Mouse (Mus musculus) right cerebral cortex, postnatal 10 days (tissue): ENCODE measurements around the gene Lrfn4.
A peak's percentile ranks its signal among the peaks of the same experiment; 100 is the strongest.

Experiments used
- DNase-seq, 2 experiments: peaks; one replicate each; pipeline ENCODE4 v3.0.0; 2021; ENCODE audit warnings: low spot score in 2 of 2

Lrfn4 gene

DNA sequence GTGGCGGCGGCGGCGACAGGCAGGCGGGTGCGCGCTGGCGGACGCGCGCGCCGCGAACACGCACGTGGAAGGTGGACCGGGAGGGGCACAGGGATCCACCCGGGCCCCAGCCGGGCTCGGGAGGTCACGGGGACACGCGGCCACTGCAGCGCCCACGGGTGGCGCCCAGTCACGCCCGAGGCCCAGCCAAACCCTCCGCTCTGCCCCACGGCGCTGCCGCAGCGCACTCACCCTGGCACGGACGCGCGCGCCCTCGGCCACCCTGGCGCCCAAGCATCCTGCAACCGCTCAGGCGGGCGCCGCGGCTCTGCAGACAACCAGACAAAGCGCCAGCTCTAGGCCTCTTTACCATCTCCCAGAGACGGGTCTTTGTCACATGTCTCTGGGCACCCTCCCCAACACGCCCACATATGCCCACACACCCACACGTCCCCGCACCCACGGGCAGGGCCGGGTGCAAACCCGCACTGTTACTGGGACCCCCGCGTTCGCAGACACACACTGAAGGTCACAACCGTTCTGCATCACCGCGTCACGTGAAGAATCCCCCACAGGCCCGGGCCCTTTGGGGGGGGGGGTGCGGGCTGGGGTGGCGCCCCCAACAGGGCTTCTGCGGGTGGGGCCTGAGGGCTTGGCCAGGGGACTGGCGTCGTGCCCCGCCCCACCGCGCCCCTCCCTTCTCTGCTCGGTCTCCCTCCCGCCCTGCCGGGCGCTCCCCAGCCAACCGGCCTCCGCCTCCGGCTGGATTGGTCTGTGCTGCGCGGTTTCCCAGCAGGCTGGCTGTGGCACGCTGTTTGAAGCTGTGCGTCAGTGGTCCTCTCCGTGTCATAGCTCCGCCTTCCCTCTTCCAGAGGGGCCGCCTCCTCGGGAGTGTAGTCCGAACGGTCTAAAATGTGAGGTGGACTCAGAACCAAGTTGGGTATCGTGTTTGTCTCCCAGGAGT, at the start of gene Lrfn4:
TSS of gene Lrfn4 (minus strand) at position 517 of the 943 bp plus-strand sequence.
- peak; percentile 95 to 96 for DNase-seq

- no peak for DNase-seq
Measured at GRCm38 (mm10) chr19:4658156-4658555, 42.7 kb upstream of the Lrfn4 start.

DNA sequence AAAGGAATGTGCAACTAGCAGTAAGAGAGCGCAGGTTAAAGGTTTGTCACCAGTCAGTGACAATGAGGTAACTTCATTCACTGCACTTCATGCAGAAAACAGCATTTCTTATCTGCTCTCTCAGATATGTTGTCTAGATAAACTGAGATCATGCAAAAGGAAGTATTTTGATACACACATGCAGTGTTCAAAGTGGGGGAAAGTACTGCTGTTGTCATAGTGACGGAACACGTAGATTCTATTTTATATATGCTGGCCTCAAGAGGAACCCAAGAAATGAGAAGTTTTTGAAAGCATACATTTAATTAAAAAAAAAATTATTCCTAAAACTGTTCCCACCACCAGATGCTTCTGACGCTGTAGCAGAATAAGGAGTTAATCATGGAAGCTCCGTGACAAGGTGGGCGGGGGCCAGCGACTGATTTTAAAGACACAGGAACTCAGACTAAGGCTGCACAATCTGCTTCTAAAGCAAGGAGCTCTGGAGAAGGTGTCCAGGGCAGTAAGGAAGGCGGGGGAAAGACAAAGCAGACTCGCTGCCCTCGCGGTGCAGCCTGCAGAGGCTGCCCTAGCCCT, 31.5 kb upstream of the Lrfn4 start:
- DNase-seq, result peak; percentile 87 to 93

- peak; percentile 81 to 82 for DNase-seq
Measured at GRCm38 (mm10) chr19:4644271-4644670, 28.8 kb upstream of the Lrfn4 start.

DNA sequence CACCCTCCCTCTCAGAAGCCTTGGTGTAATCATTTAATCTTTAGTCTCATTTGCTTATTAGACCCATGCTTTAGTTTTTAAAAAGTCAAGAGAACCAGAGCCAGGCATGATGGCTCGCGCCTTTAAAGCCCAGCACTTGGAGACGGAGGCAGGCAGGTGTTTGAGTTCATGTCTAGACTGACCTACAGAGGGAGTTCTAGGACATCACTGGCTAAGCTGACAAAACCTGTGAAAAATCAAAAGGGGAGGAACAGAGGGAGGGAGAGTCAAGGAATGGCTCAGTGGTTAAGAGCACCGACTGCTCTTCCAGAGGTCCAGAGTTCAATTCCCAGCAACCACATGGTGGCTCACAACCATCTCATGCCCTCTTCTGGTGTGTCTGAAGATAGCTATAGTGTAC, 20.5 kb upstream of the Lrfn4 start:
- no peak for DNase-seq

DNA sequence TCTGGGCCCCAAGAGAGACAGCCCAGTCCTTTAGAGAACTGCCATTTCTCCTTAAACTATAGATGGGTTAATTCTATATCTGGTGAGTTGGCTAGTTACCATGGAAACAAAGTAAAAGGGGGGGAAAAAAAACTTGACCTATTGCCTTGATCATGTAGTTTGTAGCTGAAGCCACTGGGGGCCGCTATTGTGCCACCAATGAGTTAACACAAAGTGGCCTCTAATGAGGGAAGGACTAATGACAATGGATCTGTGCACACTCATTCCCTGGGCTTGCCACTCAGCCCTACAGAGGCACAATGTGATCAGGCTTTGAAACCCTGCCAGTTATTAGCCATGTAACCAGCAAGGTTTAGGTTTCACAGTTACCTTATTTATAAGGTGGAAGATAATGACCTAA, 13.4 kb upstream of the Lrfn4 start:
- DNase-seq, result peak; percentile 82 to 88

- DNase-seq, result no peak
Measured at GRCm38 (mm10) chr19:4625829-4626535, 10.5 kb upstream of the Lrfn4 start.

DNA sequence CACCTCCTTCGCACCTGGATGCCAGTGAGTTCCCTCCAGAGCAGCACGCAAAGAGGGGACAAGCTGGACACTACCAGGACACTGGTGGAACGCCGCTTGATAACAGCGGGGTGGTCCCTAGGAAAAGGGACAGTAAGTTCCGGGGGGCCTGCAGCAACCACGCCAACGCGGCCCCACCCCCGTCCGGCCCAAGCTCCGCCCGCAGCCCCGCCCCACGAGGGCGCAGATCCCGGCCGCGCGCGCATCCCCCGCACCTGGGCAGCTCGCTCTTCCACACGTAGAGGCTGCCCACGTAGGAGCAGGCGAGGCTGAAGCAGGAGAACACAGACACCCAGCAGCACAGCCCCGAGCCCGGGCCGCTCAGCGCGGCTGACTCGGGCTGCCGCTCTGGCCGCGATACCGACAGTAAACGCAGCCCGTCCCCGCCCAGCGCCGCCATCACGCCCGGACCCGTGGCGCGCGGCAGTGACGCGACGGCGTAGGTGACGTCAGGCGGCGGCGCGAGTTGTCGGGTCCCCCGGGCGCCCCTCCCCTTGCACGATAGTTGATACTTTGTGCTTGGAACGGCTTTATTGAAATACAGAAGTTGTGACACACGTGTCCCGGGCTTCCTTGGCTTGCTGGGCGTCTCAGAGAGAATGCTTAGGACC, 9.8 kb upstream of the Lrfn4 start, which contains the start of gene Rce1:
TSS of gene Rce1 (minus strand) at position 463 of the 650 bp plus-strand sequence.
- peak; percentile 93 to 94 for DNase-seq

DNA sequence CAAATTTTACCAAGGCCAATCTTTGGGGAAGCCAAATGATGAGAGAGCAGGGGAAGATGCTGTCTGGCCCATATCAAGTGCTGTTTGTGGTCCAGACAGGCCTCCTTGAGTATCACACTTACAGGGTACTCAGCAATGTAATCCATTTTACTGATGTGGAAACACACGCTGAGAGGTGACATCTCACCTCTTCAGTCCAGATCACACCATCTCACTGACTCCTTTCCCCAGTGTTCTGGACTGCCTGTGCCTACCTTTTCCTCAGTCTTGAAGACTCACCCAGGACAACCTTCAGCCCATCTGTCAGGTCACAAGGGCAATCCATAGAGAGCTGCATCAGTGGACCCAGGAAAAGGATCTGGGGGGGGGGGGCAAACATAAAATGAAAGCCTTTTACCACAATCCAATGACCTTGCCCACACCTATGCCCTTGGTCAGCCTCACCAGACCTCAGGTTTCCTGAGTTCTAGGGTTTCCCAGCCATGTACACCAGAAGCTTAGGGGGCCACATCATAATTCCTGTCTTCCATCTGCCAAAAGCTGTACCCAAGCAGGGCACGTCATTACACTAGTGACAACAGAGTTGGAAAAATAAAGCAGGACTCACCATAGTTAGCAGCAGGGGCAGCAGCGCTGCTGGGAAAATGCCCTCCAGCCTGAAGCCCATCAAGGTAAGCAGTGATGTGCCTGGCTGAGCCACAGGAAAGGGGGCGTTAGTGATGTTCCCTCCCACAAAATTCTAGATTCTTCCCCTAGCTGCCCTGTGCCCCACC, 9.1 kb upstream of the Lrfn4 start:
- peak in 1 of 2 experiments; percentile 18 for DNase-seq

GRCm38 (mm10) chr19:4624006-4624405, 8.5 kb upstream of the Lrfn4 start:
- DNase-seq, result peak in 1 of 2 experiments; percentile 25

DNA sequence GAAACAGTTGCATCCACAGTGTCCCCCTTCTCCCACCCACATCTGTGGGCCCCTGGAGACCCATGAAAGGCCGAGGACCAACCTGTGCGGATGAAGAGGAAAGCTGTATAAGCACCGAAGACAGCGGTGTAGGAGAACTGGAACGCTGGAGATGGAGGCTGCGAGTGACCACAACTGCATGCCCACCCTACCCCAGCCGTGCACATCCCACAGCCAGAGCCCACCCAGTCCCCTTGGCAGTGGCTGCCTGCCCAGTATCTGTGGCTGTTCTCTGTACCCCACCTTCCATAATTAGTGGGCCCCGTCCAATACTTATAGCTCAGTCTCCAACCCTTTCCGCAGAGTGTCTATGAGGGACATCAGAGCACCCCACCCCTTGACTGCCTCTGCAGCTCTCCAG, 8.0 kb upstream of the Lrfn4 start:
- peak in 1 of 2 experiments; percentile 20 for DNase-seq

DNA sequence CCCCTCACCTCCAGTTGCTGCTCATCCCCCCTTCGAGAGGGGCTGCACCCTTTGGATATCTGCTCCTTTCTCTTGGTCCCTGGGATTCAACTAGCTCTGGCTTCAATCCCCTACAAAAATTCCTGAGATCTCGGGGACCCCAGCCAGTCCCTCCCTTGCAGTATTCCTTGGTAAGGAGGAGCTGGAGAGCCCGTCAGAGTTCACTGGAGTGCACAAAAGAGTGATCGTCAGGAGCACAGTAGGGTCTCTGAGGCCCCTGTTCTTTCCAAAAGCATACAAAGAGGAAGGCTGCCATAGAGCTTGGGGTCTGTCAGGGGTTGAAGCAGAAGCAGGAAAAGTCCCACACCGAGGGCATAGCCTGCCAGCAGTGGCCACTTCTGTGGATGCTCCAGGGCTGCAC, 7.3 kb upstream of the Lrfn4 start:
- peak in 1 of 2 experiments; percentile 17 for DNase-seq

- peak in 1 of 2 experiments; percentile 26 for DNase-seq
Measured at GRCm38 (mm10) chr19:4620721-4621120, 5.3 kb upstream of the Lrfn4 start.

DNA sequence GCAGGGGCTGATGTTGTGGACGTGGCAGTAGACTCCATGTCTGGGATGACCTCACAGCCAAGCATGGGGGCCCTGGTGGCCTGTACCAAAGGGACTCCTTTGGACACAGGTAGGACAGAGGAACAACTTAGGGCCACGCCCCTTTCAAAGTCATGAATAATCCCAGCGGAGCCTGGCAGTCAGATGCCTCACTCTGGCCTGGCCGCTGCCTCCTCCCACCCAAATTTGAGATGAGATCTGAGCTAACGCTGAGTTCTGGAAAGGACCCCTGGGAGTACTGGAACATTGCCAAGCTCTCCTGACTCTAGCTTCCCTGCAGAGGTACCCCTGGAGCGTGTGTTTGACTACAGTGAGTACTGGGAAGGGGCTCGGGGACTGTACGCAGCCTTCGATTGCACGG, 4.0 kb upstream of the Lrfn4 start:
- peak in 1 of 2 experiments; percentile 23 for DNase-seq

DNA sequence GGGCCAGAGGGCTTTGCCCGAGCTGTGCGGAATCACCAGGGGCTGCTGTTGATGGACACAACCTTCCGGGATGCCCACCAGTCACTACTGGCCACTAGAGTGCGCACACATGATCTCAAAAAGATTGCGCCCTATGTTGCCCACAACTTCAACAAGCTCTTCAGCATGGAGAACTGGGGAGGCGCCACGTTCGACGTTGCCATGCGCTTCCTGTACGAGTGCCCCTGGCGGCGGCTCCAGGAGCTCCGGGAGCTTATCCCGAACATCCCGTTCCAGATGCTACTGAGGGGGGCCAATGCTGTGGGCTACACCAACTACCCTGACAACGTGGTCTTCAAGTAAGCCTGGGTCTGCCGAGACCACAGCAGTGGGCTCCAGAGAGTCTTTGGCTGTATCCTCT, 2.7 kb upstream of the Lrfn4 start:
- DNase-seq, result peak in 1 of 2 experiments; percentile 56

DNA sequence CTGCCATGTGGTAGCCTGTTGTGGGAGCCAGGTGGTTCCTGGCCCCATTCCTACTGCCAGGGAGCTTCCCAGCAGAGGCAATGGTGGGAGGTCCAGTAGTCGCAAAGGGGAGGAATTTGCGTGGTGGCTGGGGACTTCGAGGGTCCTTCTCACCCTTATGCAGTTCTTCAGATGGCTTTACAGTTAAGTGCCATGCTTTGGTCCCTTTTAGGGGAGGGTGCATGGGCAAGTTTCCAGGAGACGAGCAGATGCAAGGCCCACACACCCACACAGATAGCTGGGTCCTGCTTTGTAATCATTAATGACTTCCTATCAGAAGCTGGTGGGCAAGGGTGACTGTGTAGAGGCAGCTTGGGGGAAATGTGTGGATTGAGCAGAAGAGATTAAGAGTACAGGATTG, 1.1 kb upstream of the Lrfn4 start:
- DNase-seq, result peak; percentile 30 to 49

- peak in 1 of 2 experiments; percentile 50 for DNase-seq
Measured at GRCm38 (mm10) chr19:4614305-4615150, 939 bp downstream of the Lrfn4 start.

DNA sequence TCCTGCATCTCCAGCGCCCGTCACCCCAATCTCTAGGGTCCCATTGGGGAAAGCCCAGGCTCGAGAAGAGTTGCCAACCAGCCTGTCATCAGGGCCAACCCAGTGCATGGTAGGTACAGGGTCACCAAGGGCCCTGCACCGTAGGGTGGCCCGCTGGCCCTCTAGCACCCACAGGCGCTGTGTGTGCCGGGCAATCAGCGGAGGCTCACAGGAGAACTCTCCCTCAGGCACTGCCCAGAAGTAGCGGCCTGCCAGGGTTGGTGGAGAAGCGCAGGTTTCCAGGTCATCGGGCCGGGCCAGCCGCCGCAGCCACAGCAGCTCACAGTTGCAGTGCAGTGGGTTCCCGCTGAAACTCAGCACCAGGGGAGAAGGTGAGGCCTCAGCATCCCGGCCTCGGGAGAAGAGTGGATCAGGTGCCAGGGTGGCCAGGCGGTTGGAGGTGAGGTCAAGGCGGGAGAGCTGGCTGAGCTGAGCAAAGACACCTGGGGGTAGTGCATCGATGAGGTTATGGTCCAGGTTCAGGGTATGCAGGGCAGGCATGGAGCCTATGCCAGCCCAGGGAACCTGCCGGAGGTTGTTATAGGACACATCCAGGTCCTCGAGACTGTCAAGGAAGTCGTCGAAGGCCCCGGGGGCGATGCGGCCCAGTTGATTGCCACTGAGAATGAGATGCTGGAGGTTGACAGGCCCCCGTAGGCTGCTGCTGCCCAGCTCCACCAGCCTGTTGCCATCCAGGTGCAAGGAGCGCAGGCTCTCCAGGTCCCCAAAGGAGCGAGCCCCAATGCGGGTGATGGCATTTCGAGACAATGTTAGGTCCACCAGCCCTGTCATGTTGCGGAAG, 1.8 kb downstream of the Lrfn4 start:
- peak in 1 of 2 experiments; percentile 50 for DNase-seq
